Mouse (Mus musculus) adrenal gland, adult 2 months (tissue): Measurements from ENCODE around the gene Cebpz. TPM values are rescaled to one million over a fixed set of nuclear protein-coding genes. Genes with fewer than 3 reads are reported as not detected.

Source experiments
- DNase-seq: peaks from one replicate; pipeline ENCODE4 v3.0.0; 2021
- long read RNA-seq: library from polyadenylated mRNA; stranded (forward); transcript quantifications from one replicate; pipeline ENCODE4 v2.0.0, GENCODE M21; 2021
- polyA plus RNA-seq: library from polyadenylated mRNA; depleted of rRNA; stranded (reverse); fragments of >200 nt; gene quantifications from 2 replicates; pipeline ENCODE4 v1.2.3, GENCODE M21; 2012; rRNA removed
- total RNA-seq, 2 experiments: library from RNA; stranded (reverse); gene quantifications; 2 replicates each; pipeline ENCODE4 v1.2.3; 2021

The Cebpz gene
- total RNA-seq, result 10 to 100 TPM; 42.6 to 50.5 TPM
- 0.89 and 3.0 TPM in 2 replicates for polyA plus RNA-seq
- long read RNA-seq, full-length matches to known transcripts, result 20 of 27 reads
- long read RNA-seq, partial matches to known transcripts, result 7 of 27 reads
- long read RNA-seq, other reads (novel, unspliced or antisense), result 0 of 27 reads

DNA sequence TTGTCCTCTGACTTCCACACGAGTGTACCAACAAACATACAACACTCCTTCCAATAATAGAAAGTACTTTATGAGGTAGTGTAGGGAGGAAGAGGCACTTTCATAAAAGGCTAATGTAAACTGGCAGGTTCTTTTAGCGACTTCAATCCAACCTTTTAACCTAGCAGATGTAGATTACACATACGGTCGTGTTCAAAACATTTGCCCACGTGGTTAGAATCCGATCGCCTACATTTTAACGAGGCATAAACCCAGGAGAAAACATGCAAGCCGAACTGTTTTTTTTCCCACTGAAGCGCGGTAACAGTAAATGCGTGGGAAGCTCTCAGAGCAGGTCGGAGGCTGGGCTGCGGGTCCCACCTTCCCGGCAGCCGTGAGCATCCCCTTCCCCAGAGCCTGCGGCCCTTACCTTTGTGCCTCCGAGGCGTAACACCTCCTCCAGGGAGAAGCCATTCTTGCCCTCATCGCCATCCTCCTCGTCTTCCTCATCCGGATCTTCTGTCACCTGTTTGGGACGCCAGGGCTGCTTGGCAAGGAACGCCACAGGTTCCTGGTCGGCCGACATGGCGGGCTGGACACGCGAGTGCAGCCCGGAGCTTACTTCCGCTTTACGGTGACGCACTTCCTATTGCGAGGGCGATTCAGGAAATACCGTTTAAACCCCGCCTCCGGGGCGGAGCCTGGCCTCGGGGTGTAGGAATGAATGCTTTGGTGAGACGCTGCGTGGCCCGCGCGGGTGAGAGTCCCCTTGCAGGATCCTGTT is at the start of gene Cebpz, which contains the start of gene Ndufaf7:
Gene Cebpz, minus strand, starts transcription at position 601 of the 763 bp plus-strand sequence.
Gene Ndufaf7, plus strand, starts transcription at position 671 of the 763 bp plus-strand sequence.
- DNase-seq, result peak; percentile 98

DNA sequence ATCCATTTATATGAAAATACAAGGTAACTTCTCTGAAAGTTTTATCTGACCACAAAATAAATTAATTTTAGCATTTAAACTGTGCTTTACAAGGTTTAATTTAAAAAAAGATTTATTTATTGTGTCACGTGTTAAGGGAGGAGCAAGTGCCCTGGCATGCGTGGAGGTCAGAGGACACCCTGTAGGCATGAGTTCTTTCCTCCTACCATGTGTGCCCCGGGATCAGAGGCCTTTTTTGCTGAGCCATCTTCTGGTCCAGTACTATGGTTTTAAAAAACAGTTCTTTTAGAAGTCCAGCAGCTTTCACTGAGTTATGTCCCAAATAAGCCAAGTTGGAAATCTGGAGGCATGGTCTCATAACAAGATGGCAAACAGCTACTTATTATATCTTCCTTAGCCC is 46.9 kb upstream of the Cebpz start:
- DNase-seq, result no peak

DNA sequence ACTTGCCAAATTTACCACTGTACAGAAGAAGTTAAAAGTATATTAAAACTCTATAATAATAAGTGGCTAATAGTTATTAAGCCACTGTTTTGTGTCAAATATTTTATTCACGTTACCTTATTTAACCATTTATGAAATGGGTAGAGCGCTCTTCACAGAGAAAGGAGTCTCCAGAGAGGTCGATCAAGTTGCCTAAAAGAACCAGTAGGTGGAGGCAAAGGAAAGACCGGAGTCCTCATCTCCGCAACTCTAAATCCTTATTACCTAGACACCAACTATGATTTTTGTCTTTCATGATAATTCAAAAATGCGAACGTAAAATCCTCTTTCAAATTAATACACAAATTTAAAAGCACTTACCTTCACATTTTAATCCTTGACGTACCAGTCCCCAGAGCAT is 46.3 kb upstream of the Cebpz start:
- DNase-seq, result no peak

DNA sequence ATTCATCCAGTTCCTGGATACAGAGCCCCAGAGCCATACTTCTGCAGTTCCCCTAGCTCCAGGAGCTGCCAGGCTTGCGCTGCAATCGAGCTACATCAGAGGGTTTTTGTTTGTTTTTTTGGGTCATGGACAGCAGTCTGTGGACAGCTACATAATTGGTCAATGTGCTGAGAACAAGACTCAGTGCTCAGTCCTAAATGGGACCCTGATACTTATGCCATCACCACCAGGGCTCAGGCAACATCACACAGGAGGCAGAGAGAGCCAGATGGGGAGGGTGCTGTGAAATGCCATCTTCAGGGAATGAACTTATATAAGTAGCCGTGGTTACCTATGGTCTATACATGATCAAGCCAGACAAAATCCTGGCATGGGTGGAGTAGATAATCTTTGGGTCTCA is 31.6 kb upstream of the Cebpz start:
- DNase-seq, result no peak

DNA sequence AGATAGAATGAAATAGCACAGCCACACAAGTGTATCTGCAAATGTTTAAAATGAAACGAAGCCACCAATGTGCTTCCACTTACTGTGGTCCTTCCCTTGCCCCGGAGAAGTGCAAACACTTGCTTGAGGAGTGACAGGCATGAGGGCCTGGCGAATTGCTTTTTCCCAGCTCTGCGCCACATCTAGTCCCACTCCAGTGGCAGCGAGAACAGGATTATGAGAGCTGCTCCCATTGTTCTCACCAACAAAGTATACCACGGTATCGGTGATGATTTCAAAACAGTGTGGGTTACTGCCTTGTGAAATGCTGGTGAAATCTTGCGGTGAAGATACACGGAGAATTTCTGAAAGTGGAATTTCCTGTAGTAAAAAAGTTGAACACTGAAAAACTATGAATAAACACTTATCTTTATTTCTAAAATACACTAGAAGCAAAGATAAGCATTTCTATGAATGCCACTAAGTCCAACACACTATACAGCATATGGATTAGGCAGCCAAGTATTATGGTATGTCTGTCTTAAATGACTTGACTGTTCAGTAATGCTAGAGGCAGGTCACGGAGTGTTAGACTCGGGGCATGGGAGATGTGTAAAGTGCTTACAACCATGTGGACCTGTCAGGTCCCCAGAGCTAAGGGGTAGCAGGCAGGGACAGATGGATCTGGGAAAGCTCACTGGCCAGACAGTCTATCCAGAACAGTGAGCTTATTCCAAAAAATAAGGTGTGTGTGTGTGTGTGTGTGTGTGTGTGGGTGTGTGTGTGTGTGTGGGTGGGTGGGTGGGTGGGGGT is 29.4 kb upstream of the Cebpz start:
- DNase-seq, result no peak

DNA sequence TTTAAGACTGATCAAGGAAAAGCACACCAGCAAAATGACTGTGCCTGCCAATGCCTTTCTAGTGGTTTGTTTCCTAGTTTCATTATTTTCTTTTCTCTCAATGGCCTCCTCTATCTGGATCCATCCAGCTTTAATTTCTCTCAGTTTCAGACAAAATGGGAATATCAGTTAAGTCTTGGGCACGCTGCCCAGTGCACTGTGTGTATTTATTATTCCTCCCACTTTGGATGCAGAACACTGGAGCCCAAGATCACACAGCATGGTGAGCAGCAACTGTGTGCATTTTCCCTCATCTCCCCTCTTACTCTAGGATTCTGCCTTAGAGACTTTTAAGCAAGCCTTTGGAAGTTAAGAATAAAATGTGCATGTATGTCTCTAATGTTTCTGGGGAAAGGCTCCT is 27.5 kb upstream of the Cebpz start:
- DNase-seq, result no peak

DNA sequence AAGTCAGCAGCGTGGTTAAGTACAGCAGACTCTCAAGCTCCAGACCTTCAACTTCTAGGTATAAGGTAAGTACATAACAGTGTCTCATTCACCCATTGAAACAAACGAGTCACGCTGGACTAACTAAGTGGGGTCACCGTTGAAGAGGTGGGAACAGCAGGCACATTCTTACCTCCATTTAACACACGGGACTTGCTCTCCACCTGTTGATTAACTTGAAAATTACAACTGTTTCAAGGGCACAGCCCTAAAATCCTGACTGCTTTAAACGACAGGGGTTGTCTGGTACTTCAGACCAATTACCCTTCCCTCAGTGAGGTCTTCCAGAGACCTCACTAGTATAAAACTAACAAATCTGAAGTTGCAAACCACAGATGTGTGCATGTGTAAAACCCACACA is 22.6 kb upstream of the Cebpz start:
- no peak for DNase-seq

DNA sequence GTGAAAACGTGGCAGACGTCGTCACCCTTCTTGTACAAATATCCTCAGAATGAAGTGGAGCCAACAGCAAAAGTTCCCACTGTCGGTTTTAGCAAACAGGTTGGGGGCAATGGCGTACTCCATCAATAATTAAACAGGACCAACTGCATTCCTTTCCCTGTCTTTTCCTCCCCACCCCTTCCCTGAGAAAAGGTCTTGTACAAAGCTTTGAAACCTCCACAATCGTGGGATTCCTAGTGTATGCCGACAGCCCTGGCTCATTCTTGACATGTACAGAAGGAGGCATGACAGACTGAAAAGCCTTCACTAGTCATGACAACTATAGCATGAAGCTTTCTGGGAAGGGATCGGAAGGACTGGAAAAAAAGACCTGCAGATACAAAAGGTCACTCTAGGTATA is 16.4 kb upstream of the Cebpz start:
- no peak for DNase-seq

DNA sequence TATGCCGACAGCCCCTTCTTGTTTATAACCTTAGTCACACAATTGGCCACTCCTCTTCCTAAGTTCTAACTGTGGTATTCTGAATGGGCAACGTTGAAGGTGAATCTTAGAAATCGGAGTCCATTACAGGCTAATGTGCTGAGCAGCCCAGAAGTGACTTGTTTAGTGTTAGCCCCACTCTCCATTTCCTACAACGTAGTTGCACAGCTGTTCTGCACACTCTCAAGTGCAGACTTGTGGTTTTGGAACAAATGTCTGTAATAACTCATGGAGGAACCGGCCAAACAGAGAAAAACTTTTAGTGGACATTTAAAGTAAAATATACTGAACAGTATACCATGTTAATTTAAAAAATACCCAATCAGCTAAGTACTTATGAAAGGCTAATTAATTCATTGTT is 15.2 kb upstream of the Cebpz start:
- no peak for DNase-seq

DNA sequence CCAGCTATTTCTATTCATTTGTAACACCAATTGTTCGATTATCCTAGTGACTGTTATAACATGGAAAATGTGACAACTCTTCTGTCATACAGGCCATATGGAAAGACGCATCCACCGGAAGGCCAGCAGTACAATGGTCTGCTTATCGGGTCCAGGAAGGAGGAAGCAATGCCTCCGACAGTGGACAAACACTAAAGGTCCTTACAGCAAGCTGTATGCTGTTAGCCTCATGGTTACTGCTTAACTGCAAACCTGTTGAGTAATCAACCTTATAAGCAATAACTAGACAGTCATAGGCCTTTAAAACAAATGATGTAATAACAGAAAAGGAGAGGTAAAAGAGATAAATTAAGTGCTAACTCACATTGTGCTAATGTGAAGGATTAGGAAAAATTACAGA is 14.4 kb upstream of the Cebpz start:
- DNase-seq, result no peak

DNA sequence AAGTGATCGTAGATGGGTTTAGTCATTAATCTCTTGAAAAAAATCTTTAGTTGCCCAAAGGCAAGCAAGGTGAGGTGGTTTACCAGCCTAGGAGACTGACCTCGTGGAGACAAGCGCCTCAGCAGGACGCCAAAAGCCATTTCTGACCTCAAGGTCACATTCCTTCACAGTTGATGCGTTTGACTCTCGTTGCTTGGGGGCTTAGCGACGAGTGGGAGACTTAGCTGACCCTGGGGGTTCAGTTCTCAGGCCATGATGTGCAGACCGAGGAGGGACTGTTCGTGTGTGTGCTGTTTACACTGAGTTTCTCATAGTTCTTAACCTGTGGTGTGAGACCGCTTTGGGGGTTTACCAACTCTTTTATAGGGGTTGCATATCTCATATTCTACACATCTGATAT is 5.7 kb upstream of the Cebpz start:
- DNase-seq, result no peak

DNA sequence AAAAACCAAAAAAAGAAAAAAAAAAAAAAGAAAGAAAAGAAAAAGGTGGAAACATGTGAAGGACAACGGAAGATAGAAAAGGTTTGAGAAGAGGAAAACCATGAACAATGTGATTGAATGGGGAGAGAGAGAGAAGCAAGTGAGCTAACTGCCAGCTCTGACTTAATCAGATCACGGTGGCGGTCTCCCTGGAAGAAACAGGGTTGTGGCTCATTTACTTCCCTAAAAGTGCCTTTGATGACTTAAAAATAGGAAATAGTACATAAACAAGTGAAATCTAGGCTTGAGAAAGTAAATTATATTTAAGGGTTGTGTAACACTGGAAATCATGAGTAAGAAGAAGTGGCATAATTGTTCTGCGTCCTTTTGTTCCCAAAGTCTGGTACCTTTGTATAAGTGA is 2.1 kb upstream of the Cebpz start:
- no peak for DNase-seq

DNA sequence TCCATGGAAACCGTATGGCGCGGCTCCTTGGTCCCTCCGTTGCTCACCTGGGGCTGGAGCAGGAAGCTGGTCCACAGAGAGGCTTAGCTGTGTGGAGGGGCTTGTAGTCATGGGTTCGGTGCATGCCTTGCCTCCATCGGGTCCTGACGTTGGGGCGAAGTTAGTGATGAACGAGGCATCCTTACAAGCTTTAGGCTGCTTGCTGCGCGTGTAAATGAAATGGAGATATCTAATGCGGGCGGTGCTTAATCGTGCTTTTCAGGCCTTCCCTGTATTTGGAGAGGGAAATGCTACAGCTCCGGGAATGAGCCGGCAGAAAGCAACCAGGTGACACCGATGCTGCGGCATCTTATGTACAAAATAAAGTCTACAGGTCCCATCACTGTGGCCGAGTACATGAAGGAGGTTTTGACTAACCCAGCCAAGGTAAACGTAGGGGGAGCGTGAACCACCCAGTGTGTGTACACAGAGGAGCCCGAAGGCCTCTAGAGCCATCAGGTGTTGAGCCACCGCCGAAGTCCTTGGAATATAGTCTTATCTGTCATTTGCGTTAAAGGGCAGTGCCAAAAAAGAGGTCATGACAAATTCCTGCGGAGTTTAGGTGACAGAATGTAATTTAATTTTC is 475 bp upstream of the Cebpz start:
- DNase-seq, result peak; percentile 10

DNA sequence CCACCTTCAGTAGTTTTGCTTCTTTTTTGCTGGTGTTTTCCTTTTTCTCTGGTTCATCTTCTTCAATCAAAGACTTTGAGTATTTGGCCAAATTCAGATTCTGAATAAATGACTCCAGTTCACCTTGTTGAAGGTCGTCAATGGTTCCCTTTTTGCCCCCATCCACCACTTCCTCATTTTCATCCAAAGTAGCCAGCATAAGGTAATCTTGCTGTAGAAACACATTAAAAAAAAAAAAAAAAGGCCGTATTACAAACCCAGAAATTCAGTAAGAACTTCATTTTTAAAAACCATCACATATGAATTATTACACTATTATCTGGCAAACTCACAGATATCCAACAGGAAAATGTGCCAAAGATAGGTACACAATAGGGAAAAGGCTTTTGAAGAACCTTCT is 1.0 kb downstream of the Cebpz start:
- DNase-seq, result no peak

DNA sequence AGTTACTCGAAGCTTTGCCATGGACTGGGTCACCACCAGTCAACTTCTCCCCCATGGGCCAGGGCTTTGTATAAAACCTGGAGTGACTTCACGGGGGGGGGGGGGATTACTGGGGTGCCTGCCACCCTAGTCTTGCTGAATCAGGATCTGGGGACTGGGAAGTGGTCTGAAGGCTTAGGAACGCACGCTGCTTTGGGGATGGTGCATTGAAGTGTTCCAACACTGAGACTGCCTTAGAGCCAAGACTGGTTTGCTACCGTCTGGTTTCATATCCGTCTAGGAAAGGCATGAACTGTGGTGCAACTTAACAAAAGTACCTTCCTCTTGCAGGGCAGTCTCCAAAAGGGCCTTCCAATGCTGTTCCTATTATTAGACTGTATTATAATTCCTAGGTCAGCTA is 19.2 kb downstream of the Cebpz start:
- DNase-seq, result no peak

DNA sequence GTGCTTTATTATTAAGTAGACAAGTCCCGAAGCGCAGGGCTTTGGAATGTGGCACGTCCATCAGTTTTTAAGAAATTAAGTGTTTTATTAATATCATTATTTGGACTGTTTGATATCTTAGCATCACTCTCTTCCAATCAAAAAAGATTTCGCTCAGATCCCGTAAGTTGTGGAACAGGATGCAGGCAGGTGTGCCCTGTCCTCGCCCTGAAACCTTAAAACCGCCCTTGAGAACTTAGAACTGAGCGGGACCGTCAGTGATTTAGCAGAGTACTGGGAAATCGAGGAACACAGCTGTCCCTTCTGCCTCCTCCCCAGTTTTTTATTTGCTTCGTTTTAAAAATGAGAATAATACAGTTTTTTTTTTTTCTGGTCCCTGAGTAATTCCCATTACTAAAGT is 20.0 kb downstream of the Cebpz start:
- DNase-seq, result peak; percentile 12

DNA sequence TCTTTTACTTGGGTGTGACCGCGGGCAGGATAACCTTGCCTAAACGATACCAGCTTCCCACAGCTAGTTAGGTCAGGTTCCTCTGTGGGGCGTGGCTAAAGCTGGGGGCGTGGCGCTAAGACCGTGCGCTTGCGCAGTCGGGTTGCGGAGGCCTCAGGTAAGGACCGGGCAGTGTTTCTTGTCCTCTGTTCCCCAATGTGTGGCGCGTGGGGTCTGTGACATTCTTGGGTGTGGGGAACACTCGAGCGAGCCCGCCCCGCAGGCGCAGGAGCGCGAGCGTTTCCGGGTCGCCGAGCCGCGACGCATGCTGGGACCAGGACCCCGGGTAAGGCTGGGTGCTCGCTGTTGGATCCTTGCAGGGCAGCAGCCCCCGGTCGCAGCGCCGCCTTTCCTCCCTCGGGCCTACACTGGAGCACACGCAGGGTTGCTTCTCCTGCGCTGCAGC is 20.5 kb downstream of the Cebpz start, which contains the start of gene Cebpzos:
Gene Cebpzos, plus strand, starts transcription at position 132 of the 445 bp plus-strand sequence.
- peak; percentile 91 for DNase-seq

DNA sequence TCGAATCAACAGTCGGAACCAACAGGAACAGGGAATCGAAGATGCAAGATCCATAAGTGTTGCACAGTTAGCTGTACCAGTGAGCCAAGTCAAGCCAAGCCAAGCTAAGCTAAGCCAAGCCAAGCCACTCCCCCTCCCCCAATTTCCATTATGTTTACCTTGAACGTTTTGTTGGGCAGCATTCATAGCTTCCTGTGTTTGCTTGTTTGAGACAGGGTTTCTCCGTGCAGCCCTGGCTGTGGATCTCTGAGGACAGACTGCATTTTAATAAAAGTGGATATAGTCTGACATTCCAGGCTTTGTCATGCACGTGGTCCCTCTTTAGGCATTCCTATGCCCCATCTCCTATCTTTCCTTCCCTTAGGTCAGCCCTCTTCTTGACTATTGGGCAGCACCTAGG is 21.1 kb downstream of the Cebpz start:
- no peak for DNase-seq

DNA sequence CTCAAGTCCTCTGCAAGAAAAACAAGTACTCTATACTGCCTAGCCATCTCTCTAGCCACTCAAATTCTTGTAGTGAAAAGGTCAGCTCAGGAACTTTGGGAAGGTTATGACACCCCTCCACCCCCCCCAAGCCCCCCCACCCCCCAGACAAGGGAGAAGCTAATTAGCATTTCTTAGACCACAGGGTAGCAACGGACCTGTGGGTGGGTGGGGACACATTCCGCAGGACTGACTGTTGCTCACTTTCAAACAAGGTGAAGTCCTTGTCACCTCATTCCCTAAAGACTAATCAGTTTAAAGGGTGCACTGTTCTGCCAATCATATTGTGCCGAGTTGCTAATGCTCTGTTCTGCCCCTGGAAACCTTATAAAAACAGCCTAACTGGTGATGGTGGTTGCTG is 22.9 kb downstream of the Cebpz start:
- no peak for DNase-seq

DNA sequence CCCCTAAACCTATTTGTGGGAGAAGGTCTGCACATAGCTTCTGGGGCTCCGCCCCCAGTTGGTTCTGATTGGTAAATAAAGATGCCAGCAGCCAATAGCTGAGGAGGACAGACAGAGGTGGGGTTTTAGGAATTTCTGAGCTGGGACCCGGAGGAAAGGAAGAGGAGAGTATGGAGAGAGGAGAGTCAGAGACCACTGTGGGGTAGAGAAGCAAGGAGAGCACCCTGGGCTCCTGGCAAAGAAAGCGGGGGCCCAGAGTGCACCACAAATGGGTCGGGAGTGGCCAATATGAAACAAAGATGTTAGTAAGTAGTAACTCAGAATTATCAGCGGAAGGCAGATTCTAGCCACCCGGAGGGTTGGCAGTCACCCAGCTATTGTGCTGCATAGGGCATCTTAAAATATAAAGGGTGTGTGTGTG is 24.0 kb downstream of the Cebpz start:
- DNase-seq, result no peak

DNA sequence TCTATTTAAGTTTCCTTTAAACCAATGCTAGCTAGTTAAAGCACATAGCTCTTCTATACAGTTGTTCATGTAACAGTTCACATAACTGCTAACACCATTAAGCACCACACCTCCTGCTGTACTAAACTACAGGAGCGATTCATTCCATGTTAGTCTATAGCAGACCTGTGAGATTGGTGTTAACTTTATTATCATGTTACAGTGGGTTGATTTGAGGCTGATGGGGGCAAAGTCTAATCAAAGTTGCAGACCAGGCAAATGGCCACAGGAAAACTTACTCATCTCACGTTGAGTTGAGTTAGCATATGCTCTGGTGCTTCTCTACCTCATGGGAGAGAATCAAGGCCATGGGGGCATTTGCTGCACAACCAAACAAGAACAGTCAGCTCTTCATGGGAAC is 27.5 kb downstream of the Cebpz start:
- no peak for DNase-seq

DNA sequence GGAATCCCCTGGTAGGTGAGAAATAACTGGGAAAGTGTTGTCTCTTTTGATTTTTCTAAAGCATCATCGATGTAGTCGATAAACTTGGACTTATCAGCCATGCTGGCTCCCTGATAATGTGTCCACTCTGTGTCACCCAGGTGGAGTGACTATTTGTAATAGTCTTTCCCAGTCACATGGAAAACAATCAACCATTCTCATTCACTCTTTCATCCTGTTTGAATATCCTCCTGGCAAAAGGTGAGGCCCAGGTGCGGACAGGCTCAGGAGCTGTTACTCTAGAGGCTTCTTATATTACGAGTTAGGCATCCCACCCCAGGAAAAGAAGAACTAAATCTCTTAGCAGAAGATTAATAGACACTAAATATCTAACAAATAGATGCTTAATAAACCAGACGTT is 30.0 kb downstream of the Cebpz start, which contains the start of gene Sult6b1:
Gene Sult6b1, minus strand, starts transcription at position 101 of the 400 bp plus-strand sequence.
- no peak for DNase-seq
